Mouse (Mus musculus): ENCODE data around the gene Ccnd1.
"Not testable (repeated sequence)": the region's sequence is repeated elsewhere in the genome, so short reads cannot be mapped to it uniquely, and the experiment has no call there.

The Ccnd1 gene

GRCm38 (mm10) chr7:144907793-144908192 is 31.9 kb downstream of the Ccnd1 start:
- DNase-seq (ENCODE audit: low read depth, low spot score): no peak

GRCm38 (mm10) chr7:144906708-144907397 is 32.9 kb downstream of the Ccnd1 start:
- peak; percentile 80 for DNase-seq (ENCODE audit: low read depth, low spot score)

GRCm38 (mm10) chr7:144905514-144905913 is 34.2 kb downstream of the Ccnd1 start:
- DNase-seq (ENCODE audit: low read depth, low spot score): not testable (repeated sequence)

DNA sequence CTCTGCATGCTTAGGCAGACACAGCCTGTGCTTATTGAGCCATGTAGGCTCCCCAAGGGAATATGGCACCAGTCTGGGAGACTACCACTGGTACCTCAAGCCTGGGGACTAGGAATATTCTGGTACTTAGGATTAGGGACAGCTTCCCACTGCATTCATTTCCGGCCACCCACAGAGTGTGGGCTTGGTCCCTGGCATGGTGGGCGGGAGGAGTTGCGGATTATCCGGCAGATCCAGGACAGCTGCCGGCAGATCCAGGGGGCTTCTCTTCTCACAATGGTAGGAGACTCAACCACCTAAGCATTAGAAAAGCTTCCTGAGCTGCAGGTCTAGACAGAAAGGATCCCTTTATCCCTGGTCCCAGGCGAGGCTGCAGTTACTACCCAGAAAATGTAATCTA is 41.2 kb downstream of the Ccnd1 start:
- DNase-seq (ENCODE audit: low read depth, low spot score): no peak

GRCm38 (mm10) chr7:144896294-144897218 is 43.2 kb downstream of the Ccnd1 start, which contains the start of gene Fgf15:
Gene Fgf15, plus strand, starts transcription at chr7:144896531.
- DNase-seq (ENCODE audit: low read depth, low spot score): no peak

GRCm38 (mm10) chr7:144895305-144896111 is 44.2 kb downstream of the Ccnd1 start:
- peak; percentile 81 for DNase-seq (ENCODE audit: low read depth, low spot score)

DNA sequence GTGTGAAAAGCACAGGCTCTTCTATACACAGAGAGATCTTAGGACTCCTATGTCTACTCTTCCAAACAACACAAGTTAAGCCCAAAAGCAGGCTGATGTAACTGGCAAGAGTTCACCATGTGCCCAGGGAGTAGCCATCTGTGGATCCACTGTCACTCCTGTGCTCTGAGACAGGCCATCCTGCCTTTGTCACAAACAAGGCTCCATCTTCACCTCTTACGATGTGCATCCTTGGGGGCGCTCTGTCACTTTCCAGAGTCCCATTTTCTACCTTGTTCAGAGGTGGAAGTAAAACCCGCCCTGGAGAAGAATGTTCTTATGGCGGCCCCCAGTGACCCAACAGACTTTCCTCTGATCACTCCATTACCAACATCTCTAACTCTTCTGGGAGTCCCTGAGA is 45.0 kb downstream of the Ccnd1 start:
- DNase-seq (ENCODE audit: low read depth, low spot score): no peak

GRCm38 (mm10) chr7:144894191-144894590 is 45.5 kb downstream of the Ccnd1 start:
- DNase-seq (ENCODE audit: low read depth, low spot score): peak; percentile 59

DNA sequence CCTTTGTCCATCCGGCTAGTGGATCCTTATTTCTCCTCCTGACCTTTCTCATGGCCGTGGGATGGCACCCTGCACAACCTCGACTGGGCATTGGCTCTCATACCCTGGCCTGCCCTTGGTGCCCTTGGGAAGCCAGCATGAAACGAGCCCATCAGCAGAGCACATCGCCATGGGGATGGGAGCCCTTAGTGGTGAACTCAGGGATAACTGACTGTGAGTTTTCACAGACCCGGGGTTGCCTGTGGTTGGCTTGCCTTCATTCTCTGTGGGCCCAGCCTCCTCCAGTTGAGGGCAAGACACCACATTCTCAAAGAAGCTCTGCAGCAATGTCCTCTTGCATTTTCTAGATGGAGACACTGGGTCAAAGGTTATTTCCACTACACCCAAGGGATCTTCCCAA is 47.4 kb downstream of the Ccnd1 start:
- DNase-seq (ENCODE audit: low read depth, low spot score): no peak

GRCm38 (mm10) chr7:144891863-144892262 is 47.9 kb downstream of the Ccnd1 start:
- DNase-seq (ENCODE audit: low read depth, low spot score): no peak

DNA sequence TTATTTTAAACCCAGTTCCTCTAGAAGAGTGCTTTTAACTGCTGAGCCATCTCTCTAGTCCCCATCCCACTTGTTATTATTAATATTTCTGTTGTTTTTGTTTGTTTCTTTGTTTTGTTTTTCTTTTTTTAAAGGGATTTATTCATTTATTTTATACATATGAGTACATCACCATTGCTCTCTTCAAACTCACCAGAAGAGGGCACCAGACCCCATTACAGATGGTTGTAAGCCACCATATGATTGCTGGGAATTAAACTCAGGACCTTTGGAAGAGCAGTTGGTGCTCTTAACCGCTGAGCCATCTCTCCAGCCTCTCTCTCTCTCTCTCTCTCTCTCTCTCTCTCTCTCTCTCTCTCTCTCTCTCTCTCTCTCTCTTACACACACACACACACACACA is 49.1 kb downstream of the Ccnd1 start:
- DNase-seq (ENCODE audit: low read depth, low spot score): not testable (repeated sequence)

- no peak for DNase-seq (ENCODE audit: low read depth, low spot score)
These were observed 51.0 kb downstream of the Ccnd1 start for GRCm38 (mm10) chr7:144888564-144889299.

GRCm38 (mm10) chr7:144887672-144888071 is 52.1 kb downstream of the Ccnd1 start:
- no peak for DNase-seq (ENCODE audit: low read depth, low spot score)

DNA sequence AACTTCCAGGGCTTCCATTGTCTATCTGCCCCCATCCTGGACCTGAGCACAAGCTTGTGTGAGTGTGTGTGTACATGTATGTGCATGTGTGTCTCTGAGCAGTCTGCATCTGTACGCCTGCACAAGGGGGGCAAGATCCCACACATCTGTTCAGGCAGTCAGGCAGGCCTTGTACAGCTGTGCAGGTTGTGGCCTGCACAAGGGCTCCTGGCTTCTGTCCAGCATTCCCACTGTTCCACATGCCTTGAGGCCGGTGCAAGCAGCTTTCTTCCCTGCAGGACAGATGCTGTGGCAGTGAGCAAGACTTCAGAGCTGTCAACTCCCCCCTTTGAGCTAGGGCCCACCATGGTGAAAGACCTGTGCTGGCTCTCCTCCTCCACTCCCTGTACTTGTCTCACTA is 56.6 kb downstream of the Ccnd1 start:
- peak; percentile 57 for DNase-seq (ENCODE audit: low read depth, low spot score)
